Mouse (Mus musculus): Measurements from ENCODE around the gene 1500009L16Rik.
A peak's percentile ranks its signal among the peaks of the same experiment; 100 is the strongest.

Gene 1500009L16Rik

DNA sequence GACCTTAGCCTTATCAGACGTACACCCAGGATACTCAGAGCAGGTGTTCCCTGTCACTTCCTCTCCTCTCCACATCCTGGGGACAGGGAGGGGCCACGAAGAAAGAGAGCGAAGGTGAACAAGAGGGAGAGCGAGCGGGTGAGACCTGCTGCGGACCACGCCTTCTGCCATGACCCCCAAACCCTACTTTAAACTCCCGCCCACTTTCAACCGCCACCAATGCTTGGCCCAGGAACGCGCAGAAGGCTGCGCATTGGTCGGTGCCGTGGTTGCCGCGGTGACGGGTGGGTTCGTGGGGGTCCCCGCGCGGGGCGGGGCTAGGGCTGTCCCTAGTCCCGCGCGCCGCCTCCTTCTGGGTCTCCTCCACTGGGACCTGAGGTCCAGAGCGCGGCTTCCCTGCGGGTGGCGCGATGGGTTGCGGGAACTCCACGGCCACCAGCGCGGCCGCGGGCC, at the start of gene 1500009L16Rik:
Gene 1500009L16Rik, plus strand, starts transcription at position 287 of the 453 bp plus-strand sequence.
- DNase-seq (ENCODE audit: low read depth), result no peak

DNA sequence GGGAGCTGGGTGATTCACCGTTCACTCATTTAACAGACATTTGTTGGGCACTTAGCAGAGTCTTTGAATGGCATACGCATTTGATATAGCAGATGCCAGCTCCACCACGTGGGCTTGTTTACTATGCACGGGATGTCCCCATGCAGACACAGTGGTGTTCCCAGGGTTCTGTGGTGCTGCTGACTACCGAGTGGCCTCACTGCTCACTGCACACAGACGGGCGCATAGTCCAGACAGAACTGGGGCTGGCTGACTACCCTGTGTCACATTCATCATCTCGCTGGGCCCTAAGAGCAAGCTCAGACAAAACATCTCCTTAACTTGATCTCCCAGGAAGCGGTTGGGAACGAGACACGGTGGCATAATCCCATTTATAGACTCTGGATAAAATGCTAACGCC, 41.3 kb upstream of the 1500009L16Rik start:
- DNase-seq (ENCODE audit: low read depth), result no peak

DNA sequence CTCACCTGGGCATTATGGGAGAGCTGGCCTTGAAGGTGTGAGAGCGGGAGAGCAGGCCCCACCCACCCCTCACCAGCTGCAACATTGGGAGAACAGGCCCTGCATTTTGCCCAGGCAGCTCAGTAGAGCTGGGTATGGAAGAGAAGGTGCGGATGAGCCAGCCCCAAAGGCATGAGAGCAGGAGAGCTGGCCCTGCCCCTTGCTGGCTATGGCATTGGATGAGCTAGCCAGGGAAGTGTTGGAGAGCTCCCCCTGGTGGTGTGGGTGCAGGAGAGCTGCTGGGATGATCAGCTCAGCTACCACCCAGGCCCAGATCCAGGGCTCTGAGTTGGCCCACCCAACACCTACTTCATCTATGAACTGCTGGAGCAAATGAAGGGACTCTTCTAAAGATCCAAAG, 34.5 kb upstream of the 1500009L16Rik start:
- DNase-seq (ENCODE audit: low read depth), result no peak

DNA sequence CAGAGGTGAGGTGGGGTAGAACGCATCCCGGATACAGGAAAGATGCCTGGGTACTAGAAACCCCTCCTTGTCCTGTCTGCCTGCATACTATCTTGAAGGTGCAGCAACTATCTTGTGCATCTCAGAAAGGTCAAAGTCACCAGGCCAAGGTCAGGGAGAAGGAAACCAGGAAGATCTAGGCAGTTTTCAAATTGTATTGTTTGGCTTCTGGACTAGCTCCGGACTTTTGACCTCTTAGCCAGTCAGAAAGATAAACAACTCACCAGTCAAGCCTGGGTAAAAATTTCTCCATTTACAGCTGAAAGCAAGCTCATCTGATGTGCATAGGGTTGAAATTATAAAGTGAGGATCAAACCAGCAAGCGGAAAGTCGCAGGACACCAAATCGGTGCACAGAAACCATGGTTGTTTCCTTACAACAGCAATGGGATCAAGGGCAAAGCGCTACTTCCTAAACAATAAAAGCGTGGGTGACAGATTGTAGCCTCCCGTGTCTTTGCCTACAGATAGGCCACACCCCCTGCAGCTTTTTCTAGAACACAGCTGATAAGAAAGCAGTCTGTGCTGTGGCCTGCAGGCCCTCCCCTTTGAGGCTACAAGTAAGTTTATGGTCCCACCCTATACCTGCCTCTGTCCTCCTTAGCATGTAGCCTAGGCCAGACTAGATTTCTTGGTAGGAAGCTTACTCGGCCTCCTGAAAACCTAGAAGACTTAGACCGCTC, 30.3 kb upstream of the 1500009L16Rik start:
- DNase-seq (ENCODE audit: low read depth), result no peak

DNA sequence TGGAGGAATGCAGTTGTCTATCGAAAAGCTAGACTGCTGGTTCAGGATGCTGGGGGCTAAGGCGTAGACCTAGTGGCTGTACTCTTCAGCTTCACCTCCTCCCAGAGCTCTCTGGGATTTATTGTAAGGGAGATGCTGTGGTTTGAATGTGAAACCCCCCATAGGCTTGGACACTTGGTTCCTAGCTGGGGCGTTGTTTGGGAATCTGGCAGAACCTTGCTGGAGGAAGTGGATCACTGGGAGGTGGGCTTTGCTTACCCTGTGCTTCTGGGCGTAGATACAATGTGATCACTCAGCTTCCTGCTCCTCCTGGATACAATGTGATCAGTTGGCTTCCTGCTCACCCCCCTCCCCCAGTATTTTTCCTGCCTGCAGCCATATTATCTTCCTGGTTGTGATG, 26.4 kb upstream of the 1500009L16Rik start:
- no peak for DNase-seq (ENCODE audit: low read depth)

DNA sequence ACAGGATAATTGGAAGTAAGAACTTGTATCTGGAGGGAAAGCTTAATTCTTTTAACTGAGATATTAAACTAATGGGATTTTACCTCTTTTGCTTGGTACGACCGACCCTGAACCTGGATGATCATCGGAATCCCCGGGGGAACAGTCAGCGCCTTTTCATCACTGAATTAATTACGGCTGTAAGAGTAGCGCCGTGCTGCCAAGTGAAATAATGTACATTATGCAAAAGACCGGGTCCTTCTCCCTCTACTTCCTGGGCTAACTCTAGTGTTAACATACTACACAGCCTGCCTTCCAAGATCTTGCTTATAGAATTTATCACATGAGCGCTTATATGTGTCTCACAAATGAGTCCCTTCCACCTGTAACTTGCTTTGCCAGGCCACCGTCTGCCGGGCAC, 16.0 kb upstream of the 1500009L16Rik start:
- no peak for DNase-seq (ENCODE audit: low read depth)

DNA sequence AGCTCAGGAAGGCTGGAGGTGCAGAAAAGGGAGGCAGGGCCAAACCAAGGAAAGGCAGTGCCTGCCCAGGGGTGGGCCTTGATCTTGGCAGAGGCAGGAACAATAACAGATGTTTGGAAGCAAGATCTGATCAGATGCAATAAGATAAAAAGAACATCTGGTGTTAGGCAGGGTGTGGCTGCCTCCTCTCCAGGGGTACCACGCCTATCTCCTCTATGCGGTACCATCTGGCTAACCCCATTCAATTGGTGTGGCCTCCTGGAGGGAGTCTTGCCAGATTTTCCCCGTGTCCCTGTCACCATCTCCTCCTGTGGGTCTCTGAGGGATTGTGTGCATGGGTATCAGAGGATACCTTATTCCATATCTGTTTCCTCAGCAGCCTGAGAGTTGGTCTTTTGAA, 12.7 kb upstream of the 1500009L16Rik start:
- DNase-seq (ENCODE audit: low read depth), result no peak

DNA sequence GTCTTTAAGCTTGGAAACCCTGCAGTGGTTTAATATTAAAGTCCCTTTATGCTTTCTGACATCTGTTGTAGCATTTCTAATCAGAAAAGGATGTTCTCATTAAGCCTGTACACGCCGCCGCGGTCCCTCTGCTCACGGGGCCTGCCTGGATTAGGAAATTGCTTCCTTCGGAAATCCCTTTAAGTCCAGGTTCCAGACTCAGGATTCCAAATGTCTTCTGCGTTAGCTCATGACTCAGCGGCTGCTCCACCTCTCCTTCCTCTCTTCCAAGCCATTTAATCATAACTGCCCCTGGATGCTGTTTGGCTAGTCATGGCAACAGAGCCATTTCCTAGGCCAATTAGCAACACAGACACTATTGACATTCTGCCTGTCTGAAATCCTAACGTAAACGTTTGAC, 10.9 kb upstream of the 1500009L16Rik start:
- DNase-seq (ENCODE audit: low read depth), result no peak

DNA sequence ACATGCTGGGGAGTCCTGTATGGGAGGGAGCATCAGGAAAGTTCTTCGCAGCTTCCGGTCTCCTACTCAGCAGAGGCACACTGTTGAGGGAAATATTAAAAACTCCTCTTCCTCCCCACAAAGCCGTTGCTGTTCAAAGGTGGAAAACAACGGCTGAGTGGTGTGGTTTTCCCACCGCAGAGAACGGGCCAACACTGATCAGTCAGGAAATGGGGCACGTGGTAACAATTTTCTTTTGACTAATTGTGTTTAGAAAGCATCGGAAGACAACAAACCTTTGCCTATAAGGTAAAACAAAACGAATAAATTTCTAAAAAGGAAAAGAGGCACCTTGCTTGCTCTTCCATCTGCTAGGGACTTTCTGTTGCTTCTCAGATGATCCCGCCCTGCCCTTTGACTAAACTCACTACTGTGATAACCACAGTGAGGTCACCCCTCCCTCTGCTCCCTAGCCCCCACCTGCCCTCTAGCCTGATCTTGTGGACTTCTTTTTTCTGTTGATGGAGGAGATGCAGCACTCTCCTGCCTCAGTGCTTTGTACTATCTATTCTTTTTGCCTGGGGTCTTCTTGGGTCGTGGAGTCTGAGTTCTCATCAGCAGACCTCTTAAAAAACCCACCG, 3.7 kb upstream of the 1500009L16Rik start:
- DNase-seq (ENCODE audit: low read depth), result no peak

DNA sequence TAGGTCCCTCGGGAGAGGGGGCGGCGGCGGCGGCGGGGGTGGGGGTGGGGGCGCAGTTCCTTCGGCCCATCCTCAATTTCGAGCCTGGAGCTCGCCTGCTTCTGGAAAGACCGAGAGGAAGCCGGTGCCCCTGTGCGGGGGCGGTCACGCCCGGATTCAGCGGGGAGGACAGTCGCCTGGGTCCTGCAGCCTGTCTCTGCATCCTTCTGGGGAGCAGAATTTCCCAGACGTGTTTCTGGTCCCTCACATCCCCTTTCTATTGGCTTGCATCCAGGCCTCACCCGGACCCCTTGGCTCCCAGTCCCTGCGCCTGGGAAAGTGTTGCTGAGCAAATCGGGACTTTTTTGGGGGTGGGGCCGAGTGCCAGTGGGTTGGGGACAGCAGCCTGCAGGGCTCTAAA, 390 bp downstream of the 1500009L16Rik start:
- DNase-seq (ENCODE audit: low read depth), result no peak

DNA sequence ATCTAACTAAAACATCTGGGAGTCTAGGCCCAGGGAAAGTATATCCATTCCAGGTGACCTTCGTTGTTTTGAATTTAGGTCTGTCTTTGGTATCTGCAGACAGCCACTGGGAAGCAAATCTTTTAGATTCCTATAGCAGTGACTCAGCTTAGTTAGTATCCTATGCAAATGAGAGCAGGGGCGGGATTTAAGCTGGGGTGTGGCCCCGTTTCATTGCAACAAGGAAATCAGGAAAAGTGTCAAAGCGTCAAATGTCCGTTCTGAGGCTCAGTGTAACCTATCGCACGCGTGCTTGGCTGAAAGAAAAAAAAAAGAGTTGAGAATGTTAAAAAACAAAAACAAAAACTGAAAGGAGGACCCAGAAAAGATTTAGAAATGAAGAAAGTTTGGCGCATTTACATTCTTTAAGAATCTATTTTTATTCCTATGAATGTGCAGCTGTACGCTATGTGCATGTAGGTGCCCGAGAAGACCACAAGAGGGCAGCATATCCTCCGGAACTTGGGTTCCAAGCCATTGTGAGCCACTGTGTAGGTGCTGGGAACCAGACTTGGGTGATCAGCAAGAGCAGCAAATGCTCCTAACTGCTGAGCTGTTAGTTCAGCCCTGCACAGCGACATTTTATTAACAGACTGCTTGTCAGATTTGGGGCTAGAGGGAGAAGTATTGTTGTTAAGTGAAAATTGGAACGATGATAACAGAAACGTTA, 1.8 kb downstream of the 1500009L16Rik start:
- peak; percentile 4 for DNase-seq (ENCODE audit: low read depth)

DNA sequence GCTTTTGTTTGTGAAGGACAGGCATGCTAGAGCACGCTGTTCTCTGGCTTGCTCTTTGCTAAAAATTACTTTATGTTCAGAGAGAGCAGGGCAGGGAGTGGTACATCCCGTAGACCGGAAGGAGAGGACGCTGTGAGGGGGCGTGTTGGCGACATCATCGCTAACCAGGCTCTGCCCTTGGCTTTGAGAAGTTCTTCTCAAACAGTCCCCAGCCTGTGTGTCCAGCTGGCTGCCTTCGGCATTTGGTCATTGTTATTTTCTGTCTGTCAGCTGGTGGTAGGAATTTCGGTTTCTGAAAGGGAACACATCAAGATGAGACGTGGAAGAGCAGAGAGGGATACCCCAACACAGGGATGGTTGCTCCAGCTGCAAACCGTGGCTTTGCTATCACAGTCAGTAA, 3.5 kb downstream of the 1500009L16Rik start:
- DNase-seq (ENCODE audit: low read depth), result no peak

DNA sequence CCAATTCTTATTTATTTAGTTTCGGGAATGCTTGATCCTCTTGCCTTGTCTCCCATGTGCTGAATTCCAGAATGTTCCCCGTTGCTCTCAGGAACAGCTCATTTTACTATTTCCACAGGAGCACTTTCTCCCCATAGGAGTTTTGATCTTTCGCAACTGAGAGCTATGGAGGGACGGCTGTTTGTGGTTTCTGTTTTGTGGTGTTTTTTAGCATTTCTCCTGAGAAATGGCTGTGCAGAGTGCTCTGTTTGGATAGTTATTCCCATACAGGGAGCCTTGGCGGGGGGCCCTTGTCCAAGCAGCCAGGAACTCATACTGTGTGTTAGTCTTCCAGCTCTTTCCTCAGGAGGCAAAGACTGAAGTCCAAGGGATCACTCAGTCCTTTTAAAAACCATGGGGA, 5.2 kb downstream of the 1500009L16Rik start:
- DNase-seq (ENCODE audit: low read depth), result no peak

DNA sequence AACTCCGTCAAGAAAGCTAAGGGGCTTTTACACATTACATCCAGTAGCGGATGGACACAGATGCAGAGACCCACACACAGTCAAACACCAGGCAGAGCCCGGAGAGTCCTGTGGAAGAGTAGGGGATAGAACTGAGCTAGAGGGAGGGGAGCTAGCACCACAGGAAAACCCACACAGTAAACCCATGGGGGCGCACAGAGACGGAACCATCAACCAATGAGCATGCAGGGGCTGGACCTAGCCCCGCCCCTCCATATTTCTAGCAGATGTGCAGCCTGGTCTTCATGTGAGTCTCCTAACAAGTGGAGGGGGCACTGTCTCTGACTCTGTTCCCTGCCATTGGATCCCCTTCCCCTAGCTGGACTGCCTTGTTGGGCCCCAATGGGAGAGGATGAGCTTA, 5.9 kb downstream of the 1500009L16Rik start:
- DNase-seq (ENCODE audit: low read depth), result no peak

DNA sequence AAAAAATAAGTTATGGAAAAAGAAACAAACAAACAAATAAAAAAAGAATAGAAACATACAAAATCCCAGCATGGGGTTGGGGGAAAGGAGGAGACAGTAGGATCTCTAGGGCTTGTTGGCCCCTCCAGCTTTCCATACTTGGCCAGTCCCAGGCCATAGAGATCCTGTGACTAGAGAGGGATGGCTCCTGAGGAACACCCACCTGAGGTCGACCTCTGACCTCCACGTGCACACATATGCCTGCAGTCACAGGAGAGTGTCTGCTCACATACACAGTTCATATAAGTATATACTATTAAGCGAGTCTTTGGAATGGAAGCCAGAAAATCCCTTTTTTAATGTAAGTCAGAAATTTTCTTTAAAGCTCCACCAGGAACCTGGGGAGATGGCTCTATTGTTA, 6.4 kb downstream of the 1500009L16Rik start:
- DNase-seq (ENCODE audit: low read depth), result no peak

DNA sequence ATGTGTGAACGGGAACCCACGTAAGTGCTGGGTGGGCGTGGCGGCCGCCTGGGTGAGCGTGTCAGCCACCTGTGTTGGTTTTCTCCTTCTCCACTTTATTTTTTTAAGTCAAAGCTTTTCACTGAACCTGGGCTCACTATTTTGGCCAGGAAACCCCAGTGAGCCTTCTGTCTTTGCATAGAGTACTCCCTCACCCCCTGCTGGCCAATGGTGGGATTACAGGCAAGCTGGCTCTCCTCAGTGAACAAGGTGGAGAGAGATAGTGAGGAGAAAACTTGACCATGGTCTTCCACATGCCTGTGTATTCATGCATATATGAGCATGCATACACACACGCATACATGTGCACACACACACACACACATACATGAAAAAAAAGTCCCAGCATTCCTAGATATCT, 6.8 kb downstream of the 1500009L16Rik start:
- peak; percentile 50 for DNase-seq (ENCODE audit: low read depth)

DNA sequence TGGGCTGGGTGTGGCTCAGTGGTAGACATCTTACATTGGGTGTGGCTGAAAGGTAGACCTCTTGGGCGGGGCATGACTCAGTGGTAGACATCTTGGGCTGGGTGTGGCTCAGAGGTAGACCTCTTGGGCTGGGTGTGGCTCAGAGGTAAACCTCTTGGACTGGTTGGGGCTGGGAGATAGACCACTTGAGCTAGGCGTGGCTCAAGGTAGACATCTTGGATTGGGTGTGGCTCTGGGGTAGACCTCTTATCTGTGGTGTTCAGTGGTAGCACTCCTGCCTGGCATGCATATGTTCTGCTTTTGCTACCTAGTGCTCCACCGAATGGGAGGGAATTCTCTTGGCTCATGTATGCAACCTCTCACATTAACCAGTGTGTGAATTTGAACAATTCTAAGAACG, 11.1 kb downstream of the 1500009L16Rik start:
- no peak for DNase-seq (ENCODE audit: low read depth)

DNA sequence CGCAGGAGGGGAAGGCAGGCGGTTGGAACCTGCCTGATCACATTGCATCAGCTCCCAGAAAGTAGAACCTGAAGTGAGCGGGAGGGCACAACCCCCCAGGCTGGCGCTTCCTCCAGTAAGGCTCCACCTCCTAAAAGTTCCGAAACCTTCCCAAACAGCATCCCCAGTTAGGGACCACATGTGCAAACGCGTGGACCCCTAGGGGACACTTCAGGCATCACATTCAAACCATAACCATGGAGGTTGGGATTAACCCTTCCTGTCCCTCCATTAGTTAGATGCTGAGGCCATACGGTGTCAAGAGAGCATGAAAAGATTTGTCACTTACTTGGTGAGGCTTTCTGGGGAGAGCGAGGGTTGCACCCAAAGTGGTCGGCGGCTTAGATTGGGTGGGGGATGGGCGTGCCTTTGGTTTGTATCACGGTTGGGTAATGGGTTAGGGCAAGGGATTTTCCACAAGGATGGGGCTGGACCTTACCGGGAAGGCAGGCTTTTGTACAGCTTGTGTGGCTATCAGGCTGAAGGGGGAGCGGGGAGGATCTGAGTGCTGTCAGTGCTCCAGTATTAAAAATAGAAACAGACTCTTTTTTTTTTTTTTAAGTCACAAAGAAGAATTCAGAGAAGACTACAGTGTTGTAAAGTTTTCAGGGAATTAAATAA, 16.5 kb downstream of the 1500009L16Rik start:
- no peak for DNase-seq (ENCODE audit: low read depth)

DNA sequence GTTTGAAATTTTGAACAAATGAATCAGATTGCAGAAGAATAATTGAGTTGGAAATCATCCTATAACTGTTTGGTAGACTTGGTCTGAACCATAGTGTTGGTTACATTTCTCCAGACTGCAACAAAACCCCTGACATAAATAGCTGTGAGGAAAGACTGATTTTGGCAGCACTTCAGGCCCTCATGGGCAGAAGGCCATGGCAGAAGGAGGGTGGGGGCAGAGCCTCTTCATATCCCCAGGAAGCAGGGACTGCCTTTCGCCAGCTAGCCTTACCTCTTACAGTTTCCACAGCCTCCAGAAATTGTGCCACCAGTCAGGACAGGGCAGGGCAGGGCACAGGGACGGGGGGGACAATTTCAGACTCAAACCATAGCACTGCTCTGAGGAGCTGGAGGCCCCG, 22.0 kb downstream of the 1500009L16Rik start:
- no peak for DNase-seq (ENCODE audit: low read depth)

DNA sequence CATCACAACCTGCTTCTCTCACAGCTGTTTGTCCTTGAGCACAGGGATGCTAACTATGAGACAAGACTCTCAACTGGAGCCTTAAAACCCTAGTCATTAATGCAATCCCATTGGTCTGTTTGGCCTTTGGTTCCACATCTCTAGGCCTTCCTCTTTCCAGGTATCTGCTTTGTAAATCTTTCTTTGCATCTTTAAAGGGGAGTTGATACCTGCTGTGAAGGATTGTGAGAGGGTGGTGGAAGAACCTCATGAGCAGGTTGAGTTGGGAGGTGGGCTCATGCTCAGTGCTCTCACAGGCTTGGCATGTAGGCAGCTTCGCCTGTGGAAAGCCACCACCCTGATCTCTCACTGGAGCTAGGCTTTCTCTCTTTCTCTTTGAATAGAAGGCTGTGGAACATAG, 30.4 kb downstream of the 1500009L16Rik start:
- DNase-seq (ENCODE audit: low read depth), result no peak

DNA sequence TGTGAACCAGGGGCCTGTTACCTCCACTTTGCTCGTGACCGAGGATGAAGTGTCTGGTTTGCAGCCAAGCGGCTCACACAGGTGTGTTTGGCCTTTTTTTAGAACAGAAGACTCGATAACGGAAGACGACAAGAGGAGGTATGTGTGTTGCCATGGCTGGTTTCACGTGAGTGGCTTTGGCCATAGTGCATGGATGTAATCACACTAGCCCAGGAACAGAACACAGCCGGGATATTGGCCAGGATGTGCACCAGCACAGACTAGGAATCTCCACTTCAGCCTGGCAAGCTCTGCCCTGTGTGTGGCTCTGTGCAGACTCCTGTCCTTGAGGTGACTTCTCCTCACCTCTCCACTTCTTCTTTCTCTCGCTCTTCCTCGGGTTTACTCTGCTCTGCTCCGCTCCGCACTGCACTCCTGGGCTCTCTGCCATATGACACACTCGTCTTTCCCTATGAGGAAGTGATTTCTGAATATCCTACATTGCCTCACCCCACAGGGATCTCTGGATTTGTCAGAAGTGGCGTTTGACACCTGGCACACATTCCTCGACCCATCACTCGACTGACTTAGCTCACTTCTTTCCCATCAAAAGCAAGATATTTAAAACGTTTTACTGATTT, 34.8 kb downstream of the 1500009L16Rik start:
- DNase-seq (ENCODE audit: low read depth), result no peak

DNA sequence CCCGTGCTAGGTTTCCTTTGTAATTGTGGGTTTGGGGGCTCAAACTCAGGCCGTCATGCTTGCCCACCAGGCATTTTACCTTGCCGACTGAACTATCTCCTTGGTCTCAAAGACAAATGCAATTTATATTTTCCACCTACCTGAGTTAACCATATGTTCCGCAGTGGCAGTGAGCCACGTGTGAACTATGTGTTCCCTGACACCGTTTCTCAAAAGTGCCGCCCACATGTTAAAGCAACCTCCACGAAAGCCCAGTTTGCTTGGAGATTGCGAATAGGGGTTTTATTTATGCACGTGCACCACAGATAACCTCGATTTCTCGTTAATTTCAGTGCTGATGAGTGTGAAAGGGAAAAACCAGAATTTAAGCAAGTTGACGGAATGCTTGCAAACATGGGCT, 36.1 kb downstream of the 1500009L16Rik start:
- DNase-seq (ENCODE audit: low read depth), result no peak

All from c-Kit-positive CD71-positive TER-119-negative erythroid progenitor cells, embryonic 14.5 days (primary cell).